Mouse (Mus musculus) CH12.LX (cell line): ENCODE results near the gene Fyco1. TPM values are rescaled to one million over a fixed set of nuclear protein-coding genes. Genes with fewer than 3 reads are reported as not detected.

Source experiments
- DNase-seq: peaks from one replicate; pipeline ENCODE4 v3.0.0-alpha.2; 2013; ENCODE audit errors: extremely low read depth
- H3K27ac ChIP-seq: 2 replicates; pipeline ENCODE4 v1.5.1; 2012; ENCODE audit warnings: low read depth, mild to moderate bottlenecking, control low read depth, moderate library complexity; ENCODE audit not compliant: insufficient read depth
- H3K27me3 ChIP-seq: replicated peaks from 2 replicates; pipeline ENCODE3; 2012; ENCODE audit warnings: inconsistent platforms
- H3K36me3 ChIP-seq, 2 experiments: replicated peaks in 1 of 2; 2 replicates each; pipeline versions ENCODE3 to v1.6.1; 2012; ENCODE audit warnings: inconsistent platforms in 1 of 2, low read length in 1 of 2, mild to moderate bottlenecking in 1 of 2, mixed read lengths in 1 of 2, moderate library complexity in 1 of 2; ENCODE audit not compliant: control insufficient read depth in 1 of 2, insufficient read depth in 1 of 2
- H3K4me1 ChIP-seq, 2 experiments: 2 replicates each; pipeline ENCODE4 v1.6.1; 2012; ENCODE audit warnings: inconsistent platforms in 1 of 2, moderate library complexity in 1 of 2; ENCODE audit not compliant: insufficient read depth in 2 of 2, control insufficient read depth in 1 of 2
- H3K4me2 ChIP-seq: 2 replicates; pipeline ENCODE4 v1.6.1; 2012; ENCODE audit warnings: low read depth, mild to moderate bottlenecking, control low read depth; ENCODE audit not compliant: poor library complexity, insufficient read depth, severe bottlenecking
- H3K4me3 ChIP-seq, 3 experiments: fragments of 150-350 bp in 1 of 3; sonication (generic) in 1 of 3; replicated peaks in 1 of 3; 2 replicates each; pipeline versions ENCODE3 to v1.5.1; 2011 to 2012; ENCODE audit warnings: low read depth in 2 of 3, low read length in 2 of 3, mild to moderate bottlenecking in 2 of 3, moderate library complexity in 2 of 3, control low read depth in 1 of 3, improper control_type of control experiment in 1 of 3, inconsistent platforms in 1 of 3, mixed read lengths in 1 of 3; ENCODE audit not compliant: poor library complexity in 1 of 3
- H3K79me2 ChIP-seq: replicated peaks from 2 replicates; pipeline ENCODE4 v1.6.1; 2012; ENCODE audit warnings: mild to moderate bottlenecking, moderate library complexity; ENCODE audit not compliant: control insufficient read depth, poor library complexity, insufficient read depth, severe bottlenecking; ENCODE audit errors: extremely low read depth
- H3K9ac ChIP-seq: 2 replicates; pipeline ENCODE4 v1.6.1; 2012; ENCODE audit warnings: low read depth, mild to moderate bottlenecking, control low read depth, moderate library complexity; ENCODE audit not compliant: insufficient read depth
- H3K9me3 ChIP-seq: replicated peaks from 2 replicates; pipeline ENCODE3; 2012; ENCODE audit warnings: low read length, inconsistent platforms, mixed read lengths
- BHLHE40 ChIP-seq: IDR thresholded peaks from 2 replicates; pipeline ENCODE4 v1.6.1; 2011; ENCODE audit warnings: mild to moderate bottlenecking, low read depth, low read length, improper control_type of control experiment
- CHD1 ChIP-seq: IDR thresholded peaks from 2 replicates; pipeline ENCODE4 v1.6.1; 2012; ENCODE audit warnings: low read depth, low read length, improper control_type of control experiment, inconsistent platforms
- CHD2 ChIP-seq: IDR thresholded peaks from 2 replicates; pipeline ENCODE4 v1.6.1; 2011; ENCODE audit warnings: low read length, improper control_type of control experiment
- CTCF ChIP-seq, 2 experiments: IDR thresholded peaks in 1 of 2; conservative IDR thresholded peaks in 1 of 2; 2 replicates each; pipeline ENCODE4 v1.5.1; 2011 to 2012; ENCODE audit warnings: low read depth in 2 of 2, low read length in 2 of 2, improper control_type of control experiment in 1 of 2, inconsistent platforms in 1 of 2, mild to moderate bottlenecking in 1 of 2, moderate library complexity in 1 of 2
- E2F4 ChIP-seq: IDR thresholded peaks from 2 replicates; pipeline ENCODE4 v1.6.1; 2011; ENCODE audit warnings: low read depth, low read length, improper control_type of control experiment; ENCODE audit not compliant: insufficient replicate concordance
- ELF1 ChIP-seq: IDR thresholded peaks from 2 replicates; pipeline ENCODE4 v1.6.1; 2014; ENCODE audit warnings: low read depth, mild to moderate bottlenecking, inconsistent platforms, low read length, improper control_type of control experiment
- EP300 ChIP-seq: IDR thresholded peaks from 2 replicates; pipeline ENCODE4 v1.6.1; 2011; ENCODE audit warnings: low read length, improper control_type of control experiment
- ETS1 ChIP-seq: conservative IDR thresholded peaks from 2 replicates; pipeline ENCODE4 v1.6.1; 2012; ENCODE audit warnings: low read depth, mild to moderate bottlenecking, inconsistent platforms, low read length, improper control_type of control experiment, moderate library complexity
- GABPA ChIP-seq: IDR thresholded peaks from 2 replicates; pipeline ENCODE4 v1.6.1; 2012; ENCODE audit warnings: low read depth, low read length, improper control_type of control experiment, inconsistent platforms; ENCODE audit not compliant: insufficient replicate concordance
- HCFC1 ChIP-seq: IDR thresholded peaks from 2 replicates; pipeline ENCODE4 v1.6.1; 2012; ENCODE audit warnings: low read depth, mild to moderate bottlenecking, inconsistent platforms, low read length, improper control_type of control experiment
- IRF4 ChIP-seq: IDR thresholded peaks from 2 replicates; pipeline ENCODE4 v1.6.1; 2014; ENCODE audit warnings: low read depth, mild to moderate bottlenecking, inconsistent platforms, low read length, improper control_type of control experiment
- JUN ChIP-seq: IDR thresholded peaks from 2 replicates; pipeline ENCODE4 v1.6.1; 2011; ENCODE audit warnings: low read depth, mild to moderate bottlenecking, low read length, improper control_type of control experiment, moderate library complexity; ENCODE audit not compliant: insufficient read depth
- JUND ChIP-seq: conservative IDR thresholded peaks from 2 replicates; pipeline ENCODE4 v1.6.1; 2011; ENCODE audit warnings: low read depth, low read length, improper control_type of control experiment
- KAT2A ChIP-seq: IDR thresholded peaks from 2 replicates; pipeline ENCODE4 v1.6.1; 2012; ENCODE audit warnings: low read length, improper control_type of control experiment, inconsistent platforms; ENCODE audit not compliant: insufficient replicate concordance
- MAFK ChIP-seq: IDR thresholded peaks from 2 replicates; pipeline ENCODE4 v1.6.1; 2011; ENCODE audit warnings: low read length, improper control_type of control experiment; ENCODE audit not compliant: insufficient replicate concordance
- MAX ChIP-seq: IDR thresholded peaks from 2 replicates; pipeline ENCODE4 v1.6.1; 2011; ENCODE audit warnings: low read length, improper control_type of control experiment
- MAZ ChIP-seq: IDR thresholded peaks from 2 replicates; pipeline ENCODE4 v1.6.1; 2012; ENCODE audit warnings: low read depth, mild to moderate bottlenecking, inconsistent platforms, low read length, improper control_type of control experiment, moderate library complexity
- MEF2A ChIP-seq: IDR thresholded peaks from 2 replicates; pipeline ENCODE4 v1.6.1; 2014; ENCODE audit warnings: low read depth, mild to moderate bottlenecking, inconsistent platforms, low read length, improper control_type of control experiment, borderline replicate concordance
- MXI1 ChIP-seq: IDR thresholded peaks from 2 replicates; pipeline ENCODE4 v1.6.1; 2011; ENCODE audit warnings: mild to moderate bottlenecking, low read depth, low read length, improper control_type of control experiment
- MYC ChIP-seq: IDR thresholded peaks from 2 replicates; pipeline ENCODE4 v1.6.1; 2011; ENCODE audit warnings: low read depth, mild to moderate bottlenecking, improper control_type of control experiment, low read length
- NELFE ChIP-seq: IDR thresholded peaks from 2 replicates; pipeline ENCODE4 v1.6.1; 2011; ENCODE audit warnings: low read depth, low read length, improper control_type of control experiment
- NRF1 ChIP-seq: IDR thresholded peaks from 2 replicates; pipeline ENCODE4 v1.6.1; 2014; ENCODE audit warnings: low read depth, mild to moderate bottlenecking, inconsistent platforms, low read length, improper control_type of control experiment, moderate library complexity
- PAX5 ChIP-seq: IDR thresholded peaks from 2 replicates; pipeline ENCODE4 v1.6.1; 2012; ENCODE audit warnings: low read length, inconsistent platforms, mixed read lengths
- POLR2A ChIP-seq: IDR thresholded peaks from 2 replicates; pipeline ENCODE4 v1.6.1; 2011; ENCODE audit warnings: low read depth, mild to moderate bottlenecking, improper control_type of control experiment, low read length
- POLR2AphosphoS2 ChIP-seq: IDR thresholded peaks from 2 replicates; pipeline ENCODE4 v1.6.1; 2011; ENCODE audit warnings: low read depth, low read length, improper control_type of control experiment
- RAD21 ChIP-seq: IDR thresholded peaks from 2 replicates; pipeline ENCODE4 v1.6.1; 2011; ENCODE audit warnings: low read depth, mild to moderate bottlenecking, low read length, improper control_type of control experiment, moderate library complexity
- RCOR1 ChIP-seq: conservative IDR thresholded peaks from 2 replicates; pipeline ENCODE4 v1.6.1; 2012; ENCODE audit warnings: low read depth, mild to moderate bottlenecking, inconsistent platforms, low read length, improper control_type of control experiment
- SIN3A ChIP-seq: IDR thresholded peaks from 2 replicates; pipeline ENCODE4 v1.6.1; 2012; ENCODE audit warnings: low read length, improper control_type of control experiment, inconsistent platforms
- SMC3 ChIP-seq: IDR thresholded peaks from 2 replicates; pipeline ENCODE4 v1.6.1; 2011; ENCODE audit warnings: low read depth, low read length, improper control_type of control experiment
- TBP ChIP-seq: conservative IDR thresholded peaks from 2 replicates; pipeline ENCODE4 v1.6.1; 2011; ENCODE audit warnings: low read depth, low read length, improper control_type of control experiment
- TCF12 ChIP-seq: IDR thresholded peaks from 2 replicates; pipeline ENCODE4 v1.6.1; 2014; ENCODE audit warnings: low read depth, mild to moderate bottlenecking, inconsistent platforms, low read length, improper control_type of control experiment
- UBTF ChIP-seq: IDR thresholded peaks from 2 replicates; pipeline ENCODE4 v1.6.1; 2012; ENCODE audit warnings: low read depth, mild to moderate bottlenecking, inconsistent platforms, low read length, improper control_type of control experiment, moderate library complexity
- USF1 ChIP-seq: IDR thresholded peaks from 2 replicates; pipeline ENCODE4 v1.6.1; 2014; ENCODE audit warnings: low read depth, mild to moderate bottlenecking, inconsistent platforms, low read length, improper control_type of control experiment
- USF2 ChIP-seq: conservative IDR thresholded peaks from 2 replicates; pipeline ENCODE4 v1.6.1; 2011; ENCODE audit warnings: low read depth, low read length, improper control_type of control experiment
- ZC3H11A ChIP-seq: IDR thresholded peaks from 2 replicates; pipeline ENCODE4 v1.6.1; 2012; ENCODE audit warnings: low read depth, mild to moderate bottlenecking, inconsistent platforms, low read length, improper control_type of control experiment
- ZKSCAN1 ChIP-seq: IDR thresholded peaks from 2 replicates; pipeline ENCODE4 v1.6.1; 2012; ENCODE audit warnings: low read depth, inconsistent platforms, low read length, improper control_type of control experiment, borderline replicate concordance
- ZMIZ1 ChIP-seq: IDR thresholded peaks from 2 replicates; pipeline ENCODE4 v1.6.1; 2012; ENCODE audit warnings: low read depth, mild to moderate bottlenecking, inconsistent platforms, low read length, improper control_type of control experiment
- ZNF384 ChIP-seq: IDR thresholded peaks from 2 replicates; pipeline ENCODE4 v1.6.1; 2012; ENCODE audit warnings: low read depth, low read length, improper control_type of control experiment, inconsistent platforms
- dilution Hi-C: fragments of 300-500 bp; cut with MboI; formaldehyde crosslinking; loops from 2 replicates; pipeline ENCODE4 v1.14.3; 2020; ENCODE audit warnings: low sequenced_read_pairs; ENCODE audit not compliant: extremely low pct_unique_long_range_greater_than_20kb, extremely low pct_ligation_motif_present
- in situ Hi-C: fragments of 300-500 bp; cut with MboI; formaldehyde crosslinking; loops from 3 replicates; pipeline ENCODE4 v1.14.3; 2019; ENCODE audit warnings: low sequenced_read_pairs, low pct_ligation_motif_present, low pct_unique_long_range_greater_than_20kb, mixed read lengths
- polyA plus RNA-seq: library from polyadenylated mRNA; unstranded; fragments of >175 nt; gene quantifications from 2 replicates; pipeline ENCODE4 v1.2.1, GENCODE M21; 2012; ENCODE audit warnings: low read depth; ENCODE audit not compliant: insufficient read length
- total RNA-seq, 2 experiments: library from RNA; depleted of rRNA; stranded (reverse); fragments of 300-350 nt in 1 of 2; fragments of >200 nt in 1 of 2; gene quantifications; 2 replicates each; pipeline ENCODE4 v1.2.3; 2012 to 2014

Fyco1 gene
- total RNA-seq (2012; rRNA removed) (6.9 and 10.2 TPM in 2 replicates), total RNA-seq (2014; rRNA removed) (1.9 and 2.1 TPM in 2 replicates), polyA plus RNA-seq (5.1 and 6.0 TPM in 2 replicates)

DNA sequence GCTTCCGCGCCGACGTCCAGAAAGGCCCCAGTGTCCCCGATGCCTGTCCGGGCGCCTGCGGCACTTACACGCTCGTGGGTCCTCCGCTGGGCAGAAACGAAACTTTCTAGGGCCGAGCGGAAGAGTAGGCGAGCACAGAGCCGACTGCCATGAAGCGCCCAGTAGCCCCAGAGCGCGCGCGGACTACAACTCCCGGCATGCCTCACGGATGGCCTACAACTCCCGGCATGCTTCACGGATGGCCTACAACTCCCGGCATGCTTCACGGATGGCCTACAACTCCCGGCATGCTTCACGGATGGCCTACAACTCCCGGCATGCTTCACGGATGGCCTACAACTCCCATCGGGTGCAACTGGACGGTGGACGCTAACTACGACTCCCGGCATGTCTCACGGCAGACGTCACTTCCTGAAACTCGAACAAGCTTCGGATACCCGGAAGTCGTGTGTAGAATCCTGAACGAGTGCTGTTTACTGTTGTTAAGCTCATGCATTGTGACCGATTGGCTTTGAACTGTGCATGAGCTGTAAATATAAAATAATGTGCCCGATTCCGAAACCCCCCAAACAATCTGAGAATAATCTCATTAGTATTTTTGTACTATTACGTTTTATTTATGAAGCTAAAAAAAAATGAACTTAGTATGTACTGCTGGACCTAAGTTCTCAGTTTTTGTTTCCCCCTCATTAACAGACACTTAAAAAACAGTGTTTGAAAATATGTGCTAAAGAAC is at the start of gene Fyco1:
Fyco1 (minus strand) TSS at position 187 of the 736 bp plus-strand sequence.
- in situ Hi-C loops, result no loop called here
- Histone ChIP-seq H3K4me3 (peak within 1 kb of the TSS; percentile 78 to 90 (median 83)), H3K79me2 (peaks cover 20% of the 10 kb centered on the region), H3K27ac (peak within 1 kb of the TSS; percentile 98), H3K9ac (peak within 1 kb of the TSS; percentile 98), H3K4me2 (peak within 1 kb of the TSS; percentile 98), H3K36me3 (peaks cover 0 to 4% of the 10 kb centered on the region in 2 experiments), H3K4me1 (peaks cover 12 to 53% of the 10 kb centered on the region in 2 experiments), H3K27me3 (no peaks in the 10 kb centered on the region), H3K9me3 (no peaks in the 10 kb centered on the region)
- dilution Hi-C loops, result no loop called here
- peak; percentile 99 for DNase-seq
- TF ChIP-seq PAX5, result no peak
- TF ChIP-seq ETS1, result peak; percentile 13; the same call in 1 of the 2 replicates
- 0 out of 2 replicates have a peak, but pooled peaks have one; percentile 65 for TF ChIP-seq CHD1
- peak; percentile 98 for TF ChIP-seq SIN3A
- TF ChIP-seq UBTF, result no peak
- TF ChIP-seq KAT2A, result peak; percentile 100
- TF ChIP-seq TBP, result peak; percentile 93
- TF ChIP-seq ELF1, result peak; percentile 99
- peak; percentile 57 for TF ChIP-seq NRF1
- 0 out of 2 replicates have a peak, but pooled peaks have one; percentile 8 for TF ChIP-seq EP300
- 0 out of 2 replicates have a peak, but pooled peaks have one; percentile 22 for TF ChIP-seq E2F4
- TF ChIP-seq ZMIZ1, result peak; percentile 71
- peak; percentile 70 for TF ChIP-seq POLR2A
- no peak for TF ChIP-seq ZKSCAN1
- TF ChIP-seq MAX, result peak; percentile 72
- peak; percentile 95 for TF ChIP-seq MXI1
- peak; percentile 93 for TF ChIP-seq MYC
- no peak for TF ChIP-seq ZNF384
- peak; percentile 78; the same call in 1 of the 2 replicates for TF ChIP-seq POLR2AphosphoS2
- peak; percentile 90 for TF ChIP-seq TCF12
- no peak for TF ChIP-seq RAD21
- TF ChIP-seq NELFE, result peak; percentile 71
- peak; percentile 98; the same call in 1 of the 2 replicates for TF ChIP-seq GABPA
- no peak for TF ChIP-seq ZC3H11A
- peak; percentile 99 for TF ChIP-seq HCFC1
- TF ChIP-seq CHD2, result peak; percentile 92
- TF ChIP-seq RCOR1, result no peak
- no peak for TF ChIP-seq JUN
- no peak for TF ChIP-seq MAFK
- 0 out of 2 replicates have a peak, but pooled peaks have one; percentile 9 for TF ChIP-seq SMC3
- TF ChIP-seq IRF4, result peak; percentile 72
- TF ChIP-seq JUND, result no peak
- TF ChIP-seq MEF2A, result peak; percentile 63
- TF ChIP-seq USF1, result no peak
- no peak for TF ChIP-seq CTCF (conservative IDR thresholded peaks at IDR 0.05 in 1 of 2, IDR thresholded peaks at IDR 0.05 in 1 of 2; ENCODE audit: low read depth in 2 of 2, low read length in 2 of 2)
- TF ChIP-seq USF2, result no peak
- TF ChIP-seq MAZ, result no peak
- no peak for TF ChIP-seq BHLHE40
